Mouse (Mus musculus) intestine, embryonic 16.5 days (tissue): Measurements from ENCODE around the gene Rnase13. TPM values are rescaled to one million over a fixed set of nuclear protein-coding genes. Genes with fewer than 3 reads are reported as not detected.
"Not testable (repeated sequence)": the region's sequence is repeated elsewhere in the genome, so short reads cannot be mapped to it uniquely, and the experiment has no call there.

Experiments used
- ATAC-seq: fragments of 200-750 bp; cut with Nextera tagmentation; 2 replicates; pipeline ENCODE4 v1.8.0; 2017; ENCODE audit warnings: moderate TSS enrichment, moderate library complexity
- H3K27ac ChIP-seq: fragments of 300-500 bp; sonication (generic); 2 replicates; pipeline ENCODE4 v1.5.1; 2014; ENCODE audit warnings: mild to moderate bottlenecking, low read length
- H3K27me3 ChIP-seq: fragments of 300-500 bp; sonication (generic); replicated peaks from 2 replicates; pipeline ENCODE4 v1.6.1; 2014; ENCODE audit warnings: low read length, control low read depth, mixed read lengths; ENCODE audit not compliant: control insufficient read depth, insufficient read depth
- H3K36me3 ChIP-seq: fragments of 300-500 bp; sonication (generic); 2 replicates; pipeline ENCODE4 v1.6.1; 2014; ENCODE audit warnings: low read length, control low read depth; ENCODE audit not compliant: control insufficient read depth, insufficient read depth
- H3K4me1 ChIP-seq: fragments of 300-500 bp; sonication (generic); 2 replicates; pipeline ENCODE4 v1.6.1; 2014; ENCODE audit warnings: low read length, control low read depth, mixed read lengths; ENCODE audit not compliant: control insufficient read depth, insufficient read depth
- H3K4me2 ChIP-seq: fragments of 300-500 bp; sonication (generic); 2 replicates; pipeline ENCODE4 v1.6.1; 2014; ENCODE audit warnings: low read depth, low read length, control low read depth
- H3K4me3 ChIP-seq: fragments of 300-500 bp; sonication (generic); 2 replicates; pipeline ENCODE4 v1.5.1; 2014; ENCODE audit warnings: mild to moderate bottlenecking, low read length
- H3K9ac ChIP-seq: fragments of 300-500 bp; sonication (generic); 2 replicates; pipeline ENCODE4 v1.6.1; 2014; ENCODE audit warnings: low read depth, low read length
- H3K9me3 ChIP-seq: fragments of 300-500 bp; sonication (generic); 2 replicates; pipeline ENCODE4 v1.6.1; 2016; ENCODE audit warnings: low read length, control low read depth; ENCODE audit not compliant: control insufficient read depth
- WGBS: fragments of 180-500 bp; shearing (Covaris S2); extraction: QIAGEN DNeasy Blood & Tissue Kit; methylation state at CpG from one replicate; pipeline ENCODE4 v1.1.7; 2014; 5-methylcytosine and 5-hydroxymethylcytosine counted together
- polyA plus RNA-seq: library from polyadenylated mRNA; unstranded; fragments of >200 nt; fragmentation: Nextera tagmentation; extraction: Ambion mirVana; gene quantifications from 2 replicates; pipeline ENCODE4 v1.2.1, GENCODE M21; 2015

Rnase13 gene
- polyA plus RNA-seq, 1 experiment from 2014 or later: not detected

DNA sequence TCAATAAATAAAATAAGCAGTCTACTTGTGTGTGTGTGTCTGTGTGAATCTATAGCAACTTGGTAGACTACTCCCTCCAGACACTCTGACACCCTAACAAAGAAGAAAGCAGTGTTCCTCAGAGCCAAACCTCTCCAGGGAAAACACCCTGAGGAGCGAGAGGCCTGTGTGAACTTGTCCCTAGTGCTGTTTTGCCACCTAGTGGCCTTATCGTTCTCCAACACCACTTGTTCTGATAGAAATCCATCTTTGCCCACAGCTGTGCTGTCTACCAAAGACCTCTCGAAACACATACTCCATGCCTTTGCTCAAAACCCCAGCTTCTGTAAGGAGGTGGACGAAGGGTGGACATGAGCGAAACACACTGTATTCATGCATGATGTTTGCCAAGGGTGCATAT is 8.3 kb upstream of the Rnase13 start:
- Histone ChIP-seq H3K4me1 (peaks cover 11% of the 10 kb centered on the region), H3K27ac (no peak overlapping the region), H3K4me3 (no peak overlapping the region), H3K36me3 (no peaks in the 10 kb centered on the region), H3K27me3 (no peaks in the 10 kb centered on the region), H3K9me3 (0 out of 2 replicates have a peak, but pooled peaks cover 4% of the 10 kb centered on the region), H3K9ac (no peak overlapping the region), H3K4me2 (no peak overlapping the region)
- peak; percentile 64 for ATAC-seq
- WGBS: 23% methylated on average over 5 of the region's 5 CpGs

DNA sequence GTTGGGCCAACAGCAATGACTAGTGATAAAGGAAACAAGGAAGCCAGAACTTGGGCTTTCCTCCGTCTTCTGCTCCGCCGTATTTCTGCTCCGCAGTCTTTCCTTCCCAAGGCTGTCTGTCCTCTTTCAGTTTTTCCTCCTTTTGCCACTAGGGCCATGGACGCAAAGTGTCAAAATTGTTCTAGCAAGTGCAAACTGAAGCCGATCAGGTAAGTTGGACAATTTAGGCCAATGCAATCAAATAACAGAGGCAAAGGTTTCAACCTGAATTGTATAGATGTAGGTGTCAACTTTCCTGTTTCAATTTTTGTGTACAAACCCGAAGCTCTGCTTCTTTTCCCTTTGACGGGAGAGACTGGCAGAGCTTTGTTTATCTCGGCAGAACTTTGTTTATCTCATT is 7.4 kb upstream of the Rnase13 start:
- Histone ChIP-seq H3K36me3 (no peaks in the 10 kb centered on the region), H3K9ac (no peak overlapping the region), H3K27ac (peak overlapping the region; percentile 60; the same call in 1 of the 2 replicates), H3K27me3 (no peaks in the 10 kb centered on the region), H3K4me2 (peak overlapping the region; percentile 13; the same call in 1 of the 2 replicates), H3K4me1 (peaks cover 11% of the 10 kb centered on the region), H3K9me3 (no peaks in the 10 kb centered on the region), H3K4me3 (no peak overlapping the region)
- WGBS: 54% methylated on average over 9 of the region's 9 CpGs
- ATAC-seq: no peak

DNA sequence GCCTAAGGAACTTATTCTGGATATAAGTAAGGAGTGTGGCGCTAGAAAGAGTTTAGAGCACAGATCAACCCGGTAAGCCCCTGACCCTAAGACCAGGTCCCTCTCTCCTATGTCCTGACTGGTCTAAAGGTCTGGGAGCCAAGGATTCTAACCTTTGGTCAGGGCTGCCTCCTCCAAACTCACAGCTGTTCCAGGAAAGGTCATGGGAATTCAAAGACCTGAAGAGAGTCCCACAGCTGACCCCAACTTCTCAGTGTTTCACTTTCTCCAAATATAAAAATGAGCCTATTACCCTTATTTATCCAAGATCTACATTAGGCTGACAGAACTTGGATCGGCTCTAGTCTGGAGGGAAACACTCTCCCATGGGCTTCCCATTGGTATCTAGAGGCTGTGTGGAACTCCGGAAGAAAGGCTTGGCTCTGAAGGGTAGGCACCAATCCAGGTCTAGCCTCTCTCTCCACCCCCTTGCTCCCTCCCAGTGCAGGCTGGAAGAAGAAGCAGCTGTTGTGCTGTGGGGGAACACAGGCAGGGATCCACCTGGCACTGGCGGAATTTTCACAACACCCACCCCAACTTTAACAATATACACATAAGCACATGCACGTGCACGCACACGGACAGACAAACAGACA is 6.9 kb upstream of the Rnase13 start:
- Histone ChIP-seq H3K4me2 (0 out of 2 replicates have a peak overlapping the region, but pooled peaks have one; percentile 13), H3K4me3 (no peak overlapping the region), H3K9ac (no peak overlapping the region), H3K36me3 (no peaks in the 10 kb centered on the region), H3K27me3 (no peaks in the 10 kb centered on the region), H3K9me3 (no peaks in the 10 kb centered on the region), H3K27ac (peak overlapping the region; percentile 60), H3K4me1 (peaks cover 11% of the 10 kb centered on the region)
- 56% methylated on average over 8 of the region's 8 CpGs for WGBS
- peak; percentile 47 for ATAC-seq

- 94% methylated on average over 11 of the region's 11 CpGs for WGBS
- not testable (repeated sequence) for ATAC-seq, H3K9me3 ChIP-seq, H3K4me3 ChIP-seq, H3K27me3 ChIP-seq, H3K4me2 ChIP-seq, H3K36me3 ChIP-seq, H3K9ac ChIP-seq, H3K27ac ChIP-seq
- peaks cover 13% of the 10 kb centered on the region for H3K4me1 ChIP-seq
Observed at GRCm38 (mm10) chr14:51926930-51927329, 4.4 kb upstream of the Rnase13 start.

DNA sequence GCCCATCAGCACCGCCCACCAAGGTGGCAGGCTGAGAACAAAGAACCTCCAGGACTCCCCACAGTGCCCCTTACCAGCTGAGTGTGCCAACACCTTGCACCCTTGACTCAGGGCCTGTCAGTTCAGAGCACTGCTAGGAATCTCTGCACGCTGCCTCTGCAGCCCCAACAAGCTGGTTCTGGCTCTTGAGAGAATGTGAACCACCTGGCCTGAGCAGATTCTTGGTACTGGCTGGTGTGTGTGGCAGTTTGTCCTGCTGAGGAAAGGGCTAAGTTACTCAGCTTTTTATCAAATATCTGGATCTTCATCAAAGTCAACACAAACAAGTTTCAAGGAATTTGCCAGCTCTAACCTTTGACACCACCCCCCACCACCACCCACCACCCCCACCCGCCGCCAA is 919 bp upstream of the Rnase13 start:
- Histone ChIP-seq H3K27me3 (no peaks in the 10 kb centered on the region), H3K9me3 (no peaks in the 10 kb centered on the region), H3K36me3 (no peaks in the 10 kb centered on the region), H3K4me1 (peaks cover 11% of the 10 kb centered on the region), H3K9ac (no peak overlapping the region), H3K27ac (no peak overlapping the region), H3K4me3 (no peak overlapping the region), H3K4me2 (no peak overlapping the region)
- 73% methylated on average over 4 of the region's 4 CpGs for WGBS
- ATAC-seq: no peak

GRCm38 (mm10) chr14:51922910-51923309 is 337 bp upstream of the Rnase13 start:
- Histone ChIP-seq H3K4me2 (no peak overlapping the region), H3K9me3 (no peaks in the 10 kb centered on the region), H3K4me3 (no peak overlapping the region), H3K36me3 (no peaks in the 10 kb centered on the region), H3K9ac (no peak overlapping the region), H3K27ac (no peak overlapping the region), H3K27me3 (no peaks in the 10 kb centered on the region), H3K4me1 (peaks cover 11% of the 10 kb centered on the region)
- 93% methylated on average over 2 of the region's 2 CpGs for WGBS
- no peak for ATAC-seq

DNA sequence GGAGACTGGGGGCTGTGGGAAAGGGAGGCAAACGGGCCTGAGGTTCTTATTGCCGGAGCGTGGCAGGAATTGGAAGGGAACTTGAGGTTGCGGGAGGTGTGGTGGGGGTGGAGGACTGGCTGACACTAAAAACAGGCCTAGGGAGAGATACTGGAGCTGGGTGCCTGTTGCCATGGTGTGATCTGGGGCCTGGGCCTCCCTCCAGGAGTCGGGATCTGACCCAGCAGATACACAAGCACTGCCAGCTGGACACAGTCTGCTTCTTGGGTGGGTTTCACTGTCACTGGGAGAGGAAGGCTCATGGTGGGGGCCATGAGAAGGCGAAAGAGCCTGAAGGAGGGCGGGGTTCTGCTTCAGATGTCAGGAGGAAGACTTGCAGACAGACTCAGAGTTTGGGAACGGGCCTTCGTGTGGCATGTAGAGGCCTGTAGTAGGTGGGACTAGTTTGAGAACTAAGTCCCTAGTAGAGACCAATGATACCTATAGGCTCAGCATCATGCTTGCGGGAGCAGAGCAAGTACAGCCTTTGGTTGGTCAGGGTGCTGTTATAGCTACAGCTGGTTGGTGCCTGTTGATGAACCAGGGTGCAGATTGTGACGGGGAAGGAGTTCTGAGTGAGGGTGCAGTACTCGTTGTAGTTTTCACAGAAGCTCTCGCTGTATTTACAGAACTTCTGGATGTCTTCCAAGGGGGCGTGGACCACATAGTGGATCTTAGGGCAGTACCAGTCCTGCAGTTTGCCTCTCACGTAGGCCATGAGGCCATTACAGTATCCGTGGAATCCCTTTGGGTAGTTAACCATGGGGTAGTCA is 608 bp downstream of the Rnase13 start:
- no peak overlapping the region for H3K4me2 ChIP-seq
- peaks cover 11% of the 10 kb centered on the region for H3K4me1 ChIP-seq
- peak overlapping the region; percentile 73 for H3K27ac ChIP-seq
- no peak overlapping the region for H3K9ac ChIP-seq
- H3K36me3 ChIP-seq: no peaks in the 10 kb centered on the region
- H3K9me3 ChIP-seq: no peaks in the 10 kb centered on the region
- H3K4me3 ChIP-seq: no peak overlapping the region
- H3K27me3 ChIP-seq: no peaks in the 10 kb centered on the region
- WGBS: 59% methylated on average over 16 of the region's 16 CpGs
- ATAC-seq: peak; percentile 84

DNA sequence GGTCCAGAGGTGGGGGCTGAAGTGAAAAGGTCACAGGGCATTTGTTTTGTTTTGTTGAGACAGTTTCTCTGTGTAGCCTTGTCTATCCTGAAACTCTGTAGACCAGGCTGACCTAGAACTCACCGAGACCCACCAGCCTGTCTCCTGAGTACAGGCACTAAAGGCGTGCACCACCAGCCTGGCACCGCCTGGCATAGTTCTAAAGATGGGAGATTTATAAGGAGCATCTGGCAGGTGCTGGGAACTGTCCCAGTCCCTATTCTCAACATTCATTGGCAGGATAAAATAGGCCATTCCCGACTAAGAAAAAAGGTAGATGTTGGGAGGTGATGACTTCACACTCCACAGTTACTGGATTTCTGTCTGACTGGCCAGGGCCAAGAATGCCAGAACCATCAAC is 3.6 kb downstream of the Rnase13 start:
- 83% methylated on average over 4 of the region's 4 CpGs for whole genome bisulfite sequencing
- peaks cover 14% of the 10 kb centered on the region for H3K4me1 ChIP-seq
- H3K27me3 ChIP-seq: no peaks in the 10 kb centered on the region
- ATAC-seq: no peak
- H3K9ac ChIP-seq: no peak overlapping the region
- no peak overlapping the region for H3K4me2 ChIP-seq
- no peak overlapping the region for H3K4me3 ChIP-seq
- no peaks in the 10 kb centered on the region for H3K9me3 ChIP-seq
- H3K27ac ChIP-seq: no peak overlapping the region
- H3K36me3 ChIP-seq: no peaks in the 10 kb centered on the region

GRCm38 (mm10) chr14:51918125-51918524 is 4.4 kb downstream of the Rnase13 start, which contains the start of gene Tppp2:
Gene Tppp2 (plus strand): TSS chr14:51918425.
- H3K27ac ChIP-seq: no peak within 1 kb of the TSS
- 89% methylated on average over 4 of the region's 4 CpGs for WGBS
- no peak within 1 kb of the TSS for H3K4me2 ChIP-seq
- H3K27me3 ChIP-seq: no peaks in the 10 kb centered on the region
- no peak for ATAC-seq
- H3K9ac ChIP-seq: no peak within 1 kb of the TSS
- peaks cover 15% of the 10 kb centered on the region for H3K4me1 ChIP-seq
- no peak within 1 kb of the TSS for H3K4me3 ChIP-seq
- no peaks in the 10 kb centered on the region for H3K9me3 ChIP-seq
- H3K36me3 ChIP-seq: no peaks in the 10 kb centered on the region
